Mouse (Mus musculus): Measurements from ENCODE around the gene Cdrt4.

DNA sequence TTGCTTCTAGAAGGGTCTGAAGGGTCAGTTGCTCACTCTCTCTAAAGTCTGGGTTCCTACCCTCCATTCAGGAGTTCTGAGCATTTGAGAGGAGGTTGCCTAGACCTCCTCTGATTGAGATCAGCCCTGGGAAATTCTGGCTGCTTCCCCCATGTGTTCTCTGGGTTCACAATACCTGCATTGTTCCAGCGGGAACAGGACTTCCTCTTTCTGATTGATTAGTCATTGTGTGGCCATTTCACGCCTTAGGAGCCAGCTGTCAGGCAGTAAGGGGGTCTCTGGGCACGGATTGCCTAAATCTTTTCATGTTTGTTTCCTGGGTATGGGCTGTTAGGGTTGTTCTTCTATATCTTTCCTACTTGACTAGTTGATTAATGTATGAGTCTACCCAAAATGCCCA is 32.8 kb downstream of the Cdrt4 start:
- no peak for TF ChIP-seq CTCF (IDR thresholded peaks at IDR 0.05; ENCODE audit: borderline replicate concordance, extremely low read depth, insufficient read depth, insufficient read length)
- no peak for TF ChIP-seq POLR2A (IDR thresholded peaks at IDR 0.05; ENCODE audit: borderline replicate concordance, extremely low read depth, insufficient read depth, insufficient read length, poor library complexity, severe bottlenecking)

All from brain, embryonic 14.5 days (tissue).